Mouse (Mus musculus) left cerebral cortex, adult 11 months (tissue): ENCODE results near the gene Numb.
"Not testable (repeated sequence)": the region's sequence is repeated elsewhere in the genome, so short reads cannot be mapped to it uniquely, and the experiment has no call there.

ENCODE experiments used
- DNase-seq: peaks from one replicate; pipeline ENCODE4 v3.0.0; 2022; ENCODE audit warnings: low spot score

The Numb gene

DNA sequence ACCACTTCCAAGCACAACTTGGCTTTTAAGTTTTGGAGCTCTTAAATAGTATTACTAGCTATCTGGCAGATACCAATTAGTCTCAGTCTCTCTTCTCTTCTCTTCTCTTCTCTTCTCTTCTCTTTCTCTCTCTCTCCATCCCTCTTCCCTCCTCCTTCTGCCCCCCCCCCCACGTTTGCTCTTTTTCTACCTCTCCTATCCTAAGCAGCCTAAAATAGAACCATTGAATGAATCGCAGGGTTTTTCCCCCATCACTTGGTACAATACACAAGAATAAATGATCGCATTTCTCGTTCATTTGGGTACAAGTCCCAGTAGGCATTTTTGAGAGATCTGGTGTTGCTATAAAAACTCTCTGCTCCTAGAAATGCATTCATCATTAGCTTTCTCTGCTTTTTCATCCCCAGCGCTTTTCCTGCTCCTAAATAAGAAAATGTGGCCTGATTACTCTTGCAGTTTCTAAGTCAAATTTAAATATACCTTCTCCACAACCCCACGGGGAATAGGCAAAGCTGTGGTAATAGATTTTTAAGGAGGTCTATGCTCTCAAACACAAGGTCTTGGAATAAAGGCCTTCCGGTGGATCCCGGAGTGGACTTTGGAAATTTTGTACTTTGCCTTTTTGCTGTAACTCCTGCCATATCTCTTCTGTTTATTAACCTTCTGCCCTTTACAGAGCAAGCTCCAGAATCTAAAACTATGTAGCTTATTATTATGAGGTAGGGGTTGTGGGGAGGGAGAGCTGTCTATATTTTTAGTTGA lies 1.2 kb upstream of the Numb start:
- DNase-seq, result no peak

DNA sequence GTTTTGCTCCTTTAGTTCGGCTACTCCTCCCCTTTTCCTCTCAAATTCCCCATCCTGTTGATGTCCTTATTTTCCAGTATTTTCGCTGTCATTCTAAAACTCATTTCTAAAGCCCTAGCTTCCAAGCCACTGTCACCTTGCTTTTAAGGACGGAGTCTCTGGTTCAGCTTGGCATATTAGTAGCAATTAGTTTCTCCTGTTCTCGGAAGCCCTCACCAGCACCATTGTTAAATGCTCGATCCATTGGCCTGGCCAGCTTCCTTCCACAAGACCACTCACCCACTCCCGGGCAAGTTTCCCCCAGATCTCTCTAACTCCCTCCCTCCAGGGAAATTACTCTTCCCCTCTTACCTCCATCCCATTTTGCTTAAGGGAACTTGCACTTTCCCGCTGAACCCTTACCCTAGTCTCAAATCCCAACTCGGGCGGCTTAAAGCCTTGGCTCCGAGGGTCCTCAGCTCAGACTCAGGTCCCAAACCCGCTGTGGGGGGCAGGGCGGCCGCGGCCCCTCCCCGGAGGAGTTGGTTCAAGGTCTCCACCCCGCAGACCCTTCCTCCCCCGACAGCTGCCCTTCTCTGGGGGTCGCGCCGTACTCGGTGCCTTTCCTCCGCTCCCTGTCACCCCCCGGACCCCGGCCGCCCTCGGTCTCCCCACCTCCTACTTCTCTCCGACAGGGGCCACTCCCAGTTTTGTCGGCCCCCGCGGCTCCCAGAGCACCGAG lies 853 bp downstream of the Numb start:
- no peak for DNase-seq

DNA sequence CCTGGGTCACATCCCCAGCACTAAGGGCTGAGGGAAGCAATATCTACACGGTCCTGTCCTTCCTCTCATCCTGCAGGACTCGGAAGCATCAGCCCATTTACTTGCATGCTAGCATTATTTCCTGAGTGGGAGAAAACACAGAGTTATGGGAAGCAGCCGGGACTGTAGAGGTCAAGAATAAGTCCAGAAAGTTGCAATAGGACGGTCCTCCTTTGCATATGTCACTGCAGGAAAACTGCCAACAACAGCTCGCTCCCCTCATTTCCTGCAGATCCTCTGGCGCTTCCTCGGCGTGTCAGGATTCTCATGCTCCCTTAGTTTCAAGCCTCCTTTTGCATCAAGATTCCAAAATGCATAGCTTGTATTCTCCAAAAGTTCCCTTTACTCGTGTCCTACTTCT lies 4.8 kb downstream of the Numb start:
- DNase-seq, result no peak

DNA sequence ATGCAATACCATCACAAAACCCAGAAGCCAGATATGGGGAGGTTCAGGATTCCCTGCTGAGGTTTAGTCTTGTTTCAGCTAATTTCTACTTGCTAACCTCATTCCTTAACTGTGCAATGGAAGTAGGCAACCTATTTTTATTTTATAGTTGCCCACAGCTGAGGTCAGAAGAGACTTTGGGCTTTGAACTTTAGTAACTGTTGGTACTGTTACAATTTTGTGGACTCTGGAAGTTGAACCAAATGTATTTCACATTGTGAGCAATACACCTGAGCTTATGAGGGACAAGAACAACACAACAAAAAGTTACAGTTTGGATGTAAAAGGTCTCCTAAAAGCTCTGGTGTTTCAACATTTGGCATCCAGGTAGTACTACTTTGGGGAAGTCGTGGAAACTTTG lies 6.9 kb downstream of the Numb start:
- DNase-seq, result no peak

DNA sequence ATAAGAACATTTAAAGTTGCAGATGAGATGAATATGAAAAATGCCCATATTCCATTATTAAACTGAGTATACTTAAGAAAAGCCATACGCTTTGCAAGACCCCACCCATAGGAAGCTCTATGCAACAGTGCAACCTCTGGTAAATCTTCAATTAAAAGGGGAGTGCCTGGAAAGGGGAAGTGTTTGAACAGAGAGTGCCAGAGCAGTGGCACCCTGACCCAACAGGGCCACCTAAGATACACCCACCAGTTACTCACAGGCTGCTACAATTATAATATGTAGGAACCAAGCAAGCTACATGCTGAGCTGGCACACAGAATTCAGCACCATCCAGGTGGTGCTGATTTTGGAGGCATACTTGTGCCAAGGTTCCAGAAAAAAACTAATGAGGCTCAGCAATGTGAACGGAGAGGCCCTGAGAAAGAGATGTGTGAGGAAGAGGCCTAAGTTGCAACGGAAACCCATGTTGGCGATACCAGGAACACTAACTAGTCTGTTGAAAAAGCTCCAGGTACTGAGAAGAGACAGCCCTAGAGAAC lies 7.5 kb downstream of the Numb start:
- no peak for DNase-seq

DNA sequence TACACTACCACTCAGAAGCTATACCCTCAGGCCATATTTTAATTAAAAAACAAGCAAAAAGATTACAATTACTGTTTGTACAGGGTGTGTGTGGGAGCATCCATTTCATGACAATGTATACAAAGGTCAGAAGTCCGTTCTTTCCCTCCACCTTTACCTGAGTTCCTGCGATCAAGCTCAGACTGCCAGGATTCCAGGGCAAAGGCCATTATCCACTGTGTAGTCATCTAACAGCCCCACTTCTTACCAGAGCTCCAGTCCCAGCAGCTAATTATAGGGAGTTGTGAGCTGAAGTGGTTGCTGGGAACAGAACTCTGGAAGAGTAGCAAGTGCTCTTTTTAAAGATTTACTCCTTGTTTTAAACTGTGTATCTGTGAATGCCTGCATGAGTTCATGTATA lies 11.3 kb downstream of the Numb start:
- no peak for DNase-seq

DNA sequence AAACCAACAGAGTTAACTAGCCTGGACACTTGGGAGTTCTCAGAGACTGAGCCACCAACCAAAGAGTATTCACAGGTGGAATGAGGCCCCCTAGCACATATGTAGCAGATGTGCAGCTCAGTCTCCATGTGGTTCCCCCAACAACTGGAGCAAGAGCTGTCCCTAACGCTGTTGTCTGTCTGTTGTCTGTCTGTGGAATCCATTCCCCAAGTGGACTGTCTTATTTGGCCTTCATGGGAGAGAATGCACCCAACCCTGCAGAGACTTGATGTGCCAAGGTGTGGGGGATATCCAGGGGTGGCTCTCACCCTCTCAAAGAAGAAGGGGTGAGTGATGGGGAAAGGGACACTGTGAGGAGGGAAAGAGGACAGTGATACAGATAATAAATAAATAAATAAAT lies 28.8 kb downstream of the Numb start:
- no peak for DNase-seq

DNA sequence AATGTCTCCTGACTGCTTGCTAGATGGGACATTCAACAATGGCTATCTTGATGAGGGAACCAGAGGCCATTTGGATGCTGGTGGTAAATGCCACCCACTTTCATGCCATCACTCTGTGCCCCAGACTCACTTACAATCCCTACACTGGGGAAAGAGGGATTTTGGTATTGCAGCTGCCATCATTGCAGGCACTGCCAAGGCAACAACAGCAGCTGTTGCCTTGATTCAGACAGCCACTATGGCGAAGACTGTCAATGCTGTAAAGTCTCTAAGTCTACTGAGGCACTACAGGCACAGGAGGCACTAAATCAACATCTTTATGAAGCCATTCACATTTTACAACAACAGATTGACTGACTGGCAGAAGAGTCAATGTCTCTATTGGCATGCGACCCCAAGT lies 30.5 kb downstream of the Numb start:
- DNase-seq, result no peak

DNA sequence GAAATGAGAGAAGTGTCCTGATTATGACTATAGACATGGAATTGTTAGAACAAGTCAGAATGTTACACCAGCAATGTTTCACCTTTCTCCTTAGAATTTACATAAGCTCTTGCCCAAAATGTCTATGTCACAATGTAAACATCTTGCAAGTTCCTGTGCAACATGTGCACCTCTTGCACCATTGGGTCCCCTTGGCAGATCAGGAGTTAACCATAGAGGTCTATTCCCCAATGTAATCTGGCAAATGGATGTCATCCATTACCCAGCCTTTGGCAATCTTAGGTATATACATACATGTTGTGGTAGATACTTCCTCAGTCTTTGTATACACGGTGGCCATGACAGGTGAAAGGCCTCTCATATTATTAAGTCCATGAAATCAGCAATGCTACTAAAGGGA lies 32.6 kb downstream of the Numb start:
- DNase-seq, result no peak

DNA sequence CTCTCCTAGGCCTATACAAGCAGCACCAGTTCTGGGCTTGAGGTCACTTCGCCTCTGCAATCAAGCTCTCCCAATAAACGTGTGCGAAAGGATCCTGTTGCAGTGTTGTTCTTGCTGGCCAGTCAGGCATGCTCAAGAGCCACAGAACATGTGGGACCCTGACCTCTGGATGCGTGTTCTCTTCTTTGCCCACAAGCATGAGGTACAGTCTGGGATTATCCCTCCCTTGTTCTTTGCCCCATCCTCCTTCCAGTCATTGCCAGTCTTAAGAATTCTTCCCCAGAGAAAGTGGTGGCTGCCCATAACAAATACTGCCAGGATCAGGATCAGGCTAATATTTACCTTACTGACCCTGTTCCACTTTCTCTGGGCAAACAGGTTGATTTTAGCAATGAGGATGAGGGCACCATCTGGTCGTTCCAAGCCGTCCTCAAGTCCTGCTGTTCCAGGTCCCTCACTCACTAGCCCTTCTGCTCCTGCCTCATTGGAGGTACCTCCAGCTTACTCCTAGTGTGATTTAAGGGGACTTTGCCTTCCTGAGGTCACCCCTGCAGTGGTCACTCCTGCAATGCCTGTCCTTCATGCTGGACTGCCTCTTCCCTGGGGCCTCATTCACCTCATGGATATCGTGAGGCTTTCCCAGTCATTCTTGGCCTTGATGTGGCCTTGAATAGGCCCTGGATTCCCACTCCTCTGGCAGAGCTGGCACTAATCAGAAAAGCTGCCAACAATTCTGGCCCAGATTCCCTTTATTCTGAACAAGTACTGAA lies 36.0 kb downstream of the Numb start:
- no peak for DNase-seq

DNA sequence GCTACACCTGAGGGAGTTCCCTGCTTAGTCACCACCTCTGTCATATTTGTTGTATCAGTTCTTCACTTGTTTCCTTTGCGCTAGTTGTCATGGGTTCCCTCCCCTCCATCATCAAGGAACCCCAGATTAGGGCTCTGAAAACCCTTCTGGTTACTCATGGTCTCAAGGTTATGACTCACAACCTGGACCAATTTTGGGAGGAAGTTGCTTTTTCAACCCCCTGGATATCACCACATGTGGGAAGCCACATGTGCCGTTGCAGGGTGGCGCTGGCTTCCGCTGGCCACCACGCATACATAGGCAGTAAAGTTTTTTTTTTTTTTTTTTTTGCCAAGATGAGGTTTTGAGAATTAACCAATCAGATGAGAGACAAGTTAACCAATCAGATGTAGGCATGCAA lies 36.7 kb downstream of the Numb start:
- DNase-seq, result not testable (repeated sequence)

DNA sequence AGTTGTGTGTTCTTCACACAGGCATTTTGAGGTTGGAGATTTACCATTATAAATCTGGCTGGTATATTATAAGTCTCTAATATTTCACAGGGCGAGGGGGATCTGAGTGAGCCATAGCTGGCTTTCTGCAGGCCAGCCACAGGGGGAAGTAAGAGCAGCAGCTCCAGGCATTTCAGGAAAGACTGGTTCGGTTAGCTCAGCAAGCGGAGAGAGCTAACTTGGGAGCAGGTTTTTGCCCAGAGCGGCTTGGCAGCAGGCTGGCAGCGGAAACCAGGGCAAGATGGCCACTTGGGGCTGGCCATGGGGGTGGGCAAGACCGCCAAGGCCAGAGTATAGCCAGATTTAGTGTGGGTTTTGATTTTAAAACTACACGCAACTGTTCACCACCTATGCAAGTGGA lies 39.2 kb downstream of the Numb start:
- peak; percentile 16 for DNase-seq

DNA sequence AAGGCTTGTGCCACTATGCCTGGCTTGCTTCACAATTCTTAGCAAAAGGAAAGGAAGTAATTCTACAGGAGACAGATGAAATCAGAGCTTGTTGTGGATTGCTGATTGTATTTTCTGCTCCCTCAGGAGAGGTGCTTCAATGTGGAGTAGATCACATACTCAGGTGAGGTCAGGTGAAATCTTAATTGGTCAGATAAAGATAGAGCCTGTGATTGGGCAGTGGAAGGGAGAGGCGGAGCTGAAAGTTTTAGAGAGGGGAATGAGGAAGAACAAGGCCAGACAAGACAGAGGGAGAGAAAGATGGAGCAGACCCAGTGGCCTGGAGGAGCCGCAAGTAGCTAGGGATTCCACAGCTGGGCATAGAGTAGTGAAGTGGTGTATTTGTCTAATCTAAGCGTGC lies 39.6 kb downstream of the Numb start:
- no peak for DNase-seq

DNA sequence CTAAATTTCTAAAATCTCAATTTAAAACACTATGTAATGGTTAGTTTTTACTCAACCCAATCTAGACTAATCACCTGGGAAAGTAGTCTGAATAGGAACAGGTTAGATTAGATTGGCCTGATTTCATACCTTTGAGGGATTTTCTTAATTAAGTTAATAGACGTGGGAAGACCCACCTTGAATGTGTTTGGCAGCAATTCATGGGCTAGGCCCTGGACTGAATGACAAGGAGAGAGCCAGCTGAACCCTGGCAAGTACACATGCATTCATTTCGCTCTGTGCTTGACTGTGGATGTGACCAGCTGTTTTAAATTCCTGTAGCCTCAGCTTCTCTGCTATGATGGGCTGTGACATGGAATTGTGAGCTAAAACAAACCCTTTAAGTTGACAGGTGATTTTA lies 40.8 kb downstream of the Numb start:
- DNase-seq, result no peak

DNA sequence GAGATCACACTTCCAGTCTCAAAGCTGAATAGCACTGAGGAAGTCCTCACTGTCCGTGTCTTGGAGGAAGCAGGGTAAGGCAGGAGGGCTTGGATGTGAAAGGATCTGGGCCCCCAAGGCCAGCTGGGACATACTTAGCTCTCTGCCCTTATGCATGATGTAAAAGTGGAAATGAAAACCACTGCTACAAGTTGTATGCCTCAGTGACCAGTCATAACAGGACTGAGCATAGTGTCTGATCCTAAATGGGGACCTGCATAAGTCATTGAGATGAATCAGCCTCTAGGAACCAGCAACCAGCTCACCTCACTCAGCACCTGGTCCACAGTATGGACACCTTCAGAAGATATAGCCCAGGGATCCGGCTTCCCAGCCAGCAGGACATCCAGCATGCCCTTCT lies 46.6 kb downstream of the Numb start:
- DNase-seq, result no peak

DNA sequence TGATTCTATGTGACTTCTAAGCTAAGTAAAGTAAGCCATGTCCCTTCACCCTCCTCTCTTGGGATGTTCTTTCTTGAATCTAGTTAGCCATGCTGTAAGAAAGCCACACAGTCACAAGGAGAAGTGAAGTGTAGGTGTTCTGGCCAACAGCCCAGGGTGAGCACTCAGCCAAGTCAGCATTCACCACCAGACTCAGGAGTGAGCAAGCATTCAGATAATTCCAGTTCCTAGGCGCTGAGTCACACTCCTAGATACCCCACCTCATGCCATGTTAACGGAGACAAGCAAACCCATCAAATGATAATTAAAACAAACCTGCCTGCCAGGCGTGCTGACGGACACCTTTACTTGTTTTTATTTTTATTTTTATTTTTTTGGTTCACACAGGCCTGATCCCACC lies 47.1 kb downstream of the Numb start:
- DNase-seq, result peak; percentile 74

DNA sequence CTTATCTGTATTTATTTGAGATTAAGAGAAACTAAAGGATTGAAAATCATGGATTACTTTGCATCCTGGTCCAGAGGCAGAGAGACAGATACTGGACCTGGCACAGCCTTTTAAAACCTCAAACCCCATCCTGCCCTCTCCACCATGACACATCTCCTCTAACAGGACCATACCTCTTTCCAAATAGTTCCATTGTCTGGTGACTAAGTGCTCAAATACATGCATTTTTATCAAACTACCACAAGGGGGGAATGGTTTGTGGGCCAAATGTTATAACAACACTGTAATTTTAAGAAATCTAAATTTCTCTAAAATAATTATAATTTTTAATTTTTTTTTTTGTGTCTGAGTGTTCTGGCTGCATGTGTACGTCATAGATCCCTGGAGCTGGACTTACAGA lies 57.2 kb downstream of the Numb start:
- no peak for DNase-seq

DNA sequence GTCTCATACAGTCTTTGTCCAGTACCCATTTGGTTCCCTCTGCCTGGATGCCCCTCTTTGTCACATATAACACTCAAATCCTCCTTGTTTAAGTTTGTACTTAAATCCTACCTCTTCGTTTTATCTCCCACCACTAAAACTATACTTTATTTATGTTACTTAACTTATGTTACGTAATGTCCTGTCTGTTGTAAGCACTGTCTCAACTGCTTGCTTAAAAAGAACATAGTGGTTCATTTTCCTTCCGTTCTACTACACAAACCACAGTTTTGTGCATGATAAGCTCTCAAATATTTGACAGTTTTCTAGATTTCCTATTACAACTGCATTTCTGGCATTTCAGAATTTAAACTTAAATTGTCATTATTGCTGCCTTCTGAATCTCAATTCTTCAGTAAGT lies 59.9 kb downstream of the Numb start:
- DNase-seq, result no peak

DNA sequence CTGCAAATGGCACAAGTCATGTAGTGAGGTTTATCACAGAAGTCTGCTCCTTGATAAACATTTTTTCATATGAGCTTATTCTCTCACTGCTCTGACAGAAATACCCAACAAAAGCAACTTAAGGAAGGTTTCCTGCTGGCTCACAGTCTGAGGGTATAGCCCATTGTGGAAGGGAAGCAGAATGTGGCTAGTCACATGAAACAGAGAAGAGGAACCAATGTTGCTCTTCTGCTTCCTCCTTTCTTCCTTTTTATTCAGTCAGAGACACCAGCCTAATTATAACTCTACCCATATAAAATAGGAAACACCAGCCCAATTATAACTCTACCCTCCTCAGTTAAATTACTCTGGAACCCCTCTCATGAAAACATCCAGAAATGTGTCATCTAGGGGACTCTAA lies 61.0 kb downstream of the Numb start:
- DNase-seq, result no peak

DNA sequence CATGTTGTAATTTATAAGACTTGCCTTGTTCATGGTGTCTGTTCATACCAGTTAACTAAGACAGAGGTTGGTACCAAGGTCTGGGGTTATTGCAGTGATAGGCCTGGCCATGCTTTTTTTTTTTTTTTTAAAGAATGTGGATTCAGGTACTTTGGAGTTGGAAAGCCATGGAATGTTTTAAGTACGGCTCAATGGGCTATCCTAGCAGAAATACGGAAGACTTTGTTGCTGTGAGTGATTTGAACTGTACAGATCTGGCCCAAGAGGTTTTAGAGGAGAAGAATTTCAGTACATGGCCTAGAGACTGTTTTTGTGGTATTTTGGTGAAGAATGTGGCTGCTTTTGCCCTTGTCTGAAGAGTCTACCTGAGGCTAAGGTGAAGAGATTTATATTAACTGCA lies 63.7 kb downstream of the Numb start:
- DNase-seq, result no peak

DNA sequence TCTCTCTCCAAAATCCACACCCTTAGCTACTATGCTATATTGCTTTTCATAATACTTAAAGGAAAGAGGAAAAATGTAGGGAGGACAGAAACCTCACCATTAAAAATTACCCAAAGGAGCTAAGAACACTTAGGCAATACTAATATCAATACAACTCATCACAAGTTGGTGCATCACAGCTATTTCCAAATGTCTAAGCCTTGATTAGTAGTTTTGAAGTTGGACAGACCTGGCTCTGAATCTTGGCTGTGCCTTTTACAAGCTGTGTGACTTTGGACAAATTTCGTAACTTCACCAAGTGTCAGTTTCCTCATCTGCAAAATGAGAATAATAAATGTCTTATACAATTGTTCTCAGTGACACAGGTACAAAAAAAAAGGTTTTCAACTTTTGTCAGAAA lies 66.5 kb downstream of the Numb start:
- DNase-seq, result no peak

DNA sequence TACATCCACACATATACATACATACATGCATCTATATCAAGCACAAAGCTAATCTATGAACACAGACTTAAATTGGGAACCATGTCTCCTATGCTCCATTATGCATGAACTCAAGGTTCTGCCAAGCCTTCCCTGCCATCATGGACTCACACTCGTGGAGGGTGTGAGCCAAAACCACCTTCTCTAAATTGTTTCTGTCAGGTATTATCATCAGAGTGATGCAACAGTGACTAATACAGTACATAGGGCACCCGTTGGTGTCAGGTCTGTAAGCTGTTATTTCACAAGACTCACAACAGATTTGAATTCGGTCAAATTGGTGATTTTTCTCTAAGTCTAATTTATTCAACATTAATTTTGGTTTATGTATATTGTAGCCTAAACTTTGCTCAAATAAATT lies 67.5 kb downstream of the Numb start:
- DNase-seq, result no peak
